Mouse (Mus musculus): ENCODE measurements around the gene Irf9.
A peak's percentile ranks its signal among the peaks of the same experiment; 100 is the strongest.

Gene Irf9

GRCm38 (mm10) chr14:55603271-55603632, at the start of gene Irf9:
Gene Irf9, plus strand, starts transcription at chr14:55603571.
- DNase-seq (ENCODE audit: low spot score in 2 of 2): no peak

DNA sequence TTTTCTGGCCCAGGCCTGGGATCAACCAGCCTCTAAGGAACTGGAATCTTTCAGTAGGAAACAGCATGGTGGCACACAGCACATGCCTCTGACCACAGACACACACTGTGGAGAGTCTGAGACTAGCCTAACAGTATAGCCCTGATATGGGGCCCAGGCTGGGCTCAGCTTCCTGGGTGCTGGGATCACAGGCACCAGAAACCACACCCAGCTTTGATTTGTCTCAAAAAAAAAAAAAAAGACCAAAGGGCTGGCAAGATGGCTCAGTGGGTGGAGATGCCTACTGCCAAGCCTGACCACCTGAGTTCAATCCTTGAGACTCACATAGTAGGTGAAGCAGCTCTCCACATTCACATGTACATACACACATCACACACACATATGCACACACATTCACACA, 48.7 kb upstream of the Irf9 start:
- no peak for DNase-seq (ENCODE audit: low spot score in 2 of 2)

DNA sequence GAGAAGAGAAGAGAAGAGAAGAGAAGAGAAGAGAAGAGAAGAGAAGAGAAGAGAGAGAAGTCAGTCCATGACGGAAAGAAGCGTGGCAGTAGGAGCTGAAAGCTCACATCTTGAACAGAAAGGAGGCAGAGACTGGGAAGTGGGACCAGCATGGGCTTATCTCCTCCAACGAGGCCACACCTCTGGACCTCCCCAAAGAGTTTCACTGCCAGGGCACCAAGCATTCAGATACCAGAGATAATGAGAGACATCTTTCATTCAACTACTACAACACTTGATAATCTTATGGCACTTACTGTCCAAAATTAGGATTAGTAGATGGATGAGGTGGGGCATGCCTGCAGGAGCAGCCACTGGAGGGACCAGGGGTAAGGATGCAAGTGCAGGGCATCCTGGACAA, 47.6 kb upstream of the Irf9 start:
- no peak for DNase-seq (ENCODE audit: low spot score in 2 of 2)

DNA sequence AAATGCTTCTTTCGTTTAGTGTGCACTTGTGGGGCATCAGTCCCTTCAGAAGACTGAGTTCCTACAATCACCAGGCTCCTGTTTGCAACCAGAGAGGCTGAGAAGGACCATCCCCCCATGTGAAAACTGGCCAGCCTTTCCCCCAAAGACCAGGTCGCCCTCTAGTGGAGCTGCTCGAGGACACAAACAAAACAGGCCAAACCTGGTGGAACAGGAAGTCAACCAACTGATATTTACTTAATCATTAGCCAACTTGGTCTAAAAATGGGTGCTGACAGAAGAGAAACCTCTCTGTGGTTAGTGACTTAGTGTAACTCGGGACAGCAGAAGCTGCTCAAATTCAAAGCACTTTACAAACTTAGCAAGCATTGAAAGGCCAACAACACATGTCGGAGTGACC, 46.4 kb upstream of the Irf9 start:
- peak; percentile 85 to 90 for DNase-seq (ENCODE audit: low spot score in 2 of 2)

- no peak for DNase-seq (ENCODE audit: low spot score in 2 of 2)
Observed at GRCm38 (mm10) chr14:55557587-55557986, 45.8 kb upstream of the Irf9 start.

- DNase-seq (ENCODE audit: low spot score in 2 of 2): no peak
Observed at GRCm38 (mm10) chr14:55558740-55559448, 44.5 kb upstream of the Irf9 start.

DNA sequence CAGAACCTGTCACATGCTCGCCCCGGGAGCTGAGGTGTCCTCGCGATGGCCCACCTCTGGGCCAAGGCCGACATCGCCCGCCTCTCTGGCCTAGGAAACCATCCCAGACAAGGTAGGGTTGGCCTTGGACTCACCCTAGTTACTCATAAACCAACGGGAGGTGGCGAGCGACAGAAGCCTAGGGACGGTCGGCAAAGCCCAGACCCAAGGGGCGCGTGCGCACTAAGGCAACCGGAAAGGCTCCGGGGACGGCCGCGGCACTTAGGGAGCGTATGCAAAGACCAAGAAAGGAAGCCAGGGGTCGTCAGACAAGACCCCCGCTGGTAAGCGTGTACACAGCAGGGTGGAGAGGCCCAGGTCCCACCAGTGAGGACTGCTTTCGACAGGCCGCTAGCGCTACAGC, 43.6 kb upstream of the Irf9 start, which contains the start of gene Dcaf11:
TSS of gene Dcaf11 (plus strand) at position 208 of the 403 bp plus-strand sequence.
- peak; percentile 89 to 93 for DNase-seq (ENCODE audit: low spot score in 2 of 2)

DNA sequence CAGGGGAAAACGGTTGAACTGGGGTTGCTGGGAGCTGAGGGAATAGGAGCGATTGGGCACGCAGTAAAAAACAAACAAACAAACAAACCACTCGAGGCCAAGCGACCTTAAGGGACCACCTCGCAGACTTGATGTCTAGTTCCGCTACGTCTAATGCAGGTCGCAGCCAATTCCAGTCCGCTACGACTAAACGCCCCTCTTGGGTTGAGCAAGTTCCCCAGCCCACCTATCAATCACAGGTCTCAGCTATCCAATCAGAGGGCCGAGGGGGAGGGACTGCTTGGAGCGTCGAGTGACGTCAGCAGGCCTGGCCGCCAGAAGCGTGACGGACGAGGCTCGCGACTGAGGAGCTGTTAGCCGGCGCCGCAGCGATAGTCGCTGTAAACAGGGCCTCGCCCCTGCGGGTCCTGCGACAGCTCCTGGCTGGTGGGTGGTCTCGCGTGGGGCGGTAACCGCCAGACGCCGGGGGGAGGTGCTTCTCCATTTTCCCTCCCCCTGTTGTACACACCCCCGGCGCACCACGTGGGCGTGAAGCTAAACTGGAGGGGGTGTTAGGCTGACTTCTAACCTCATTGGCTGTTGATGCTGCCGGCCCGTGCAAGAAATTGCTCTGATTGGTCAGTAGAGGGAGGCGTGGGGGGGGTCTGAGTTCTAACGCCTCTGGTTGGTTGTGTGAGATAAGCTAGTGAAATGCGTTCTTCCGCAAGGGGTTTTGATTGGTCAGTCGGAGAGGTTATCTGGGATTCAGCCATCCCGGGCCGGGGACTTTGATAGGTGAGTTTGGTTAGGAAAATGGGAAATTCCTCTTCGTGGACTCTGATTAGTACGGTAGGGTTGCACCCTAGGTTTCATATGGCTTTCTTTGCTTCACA, 42.9 kb upstream of the Irf9 start, which contains the start of gene A730061H03Rik:
TSS of gene A730061H03Rik (minus strand) at position 205 of the 872 bp plus-strand sequence.
- DNase-seq (ENCODE audit: low spot score in 2 of 2): peak; percentile 98 to 99

DNA sequence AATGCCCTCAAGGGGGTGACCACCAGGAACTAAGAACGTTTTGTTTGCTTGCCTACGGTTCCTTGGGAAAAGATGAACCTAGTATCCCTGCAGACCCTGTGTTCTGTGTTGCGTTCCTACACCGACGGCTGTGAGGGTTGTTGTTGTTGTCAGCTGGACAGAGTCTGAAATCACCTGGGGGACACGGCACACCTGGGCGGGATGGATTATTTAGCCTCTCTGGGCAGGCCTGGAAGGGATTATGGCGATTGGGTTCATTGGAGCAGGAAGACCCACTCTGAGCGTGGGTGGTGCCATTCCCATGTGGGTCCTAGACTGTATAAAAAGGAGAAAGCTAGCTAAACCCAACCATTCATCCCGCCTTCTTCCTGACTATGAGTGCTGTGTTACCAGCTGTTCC, 41.5 kb upstream of the Irf9 start:
- no peak for DNase-seq (ENCODE audit: low spot score in 2 of 2)

DNA sequence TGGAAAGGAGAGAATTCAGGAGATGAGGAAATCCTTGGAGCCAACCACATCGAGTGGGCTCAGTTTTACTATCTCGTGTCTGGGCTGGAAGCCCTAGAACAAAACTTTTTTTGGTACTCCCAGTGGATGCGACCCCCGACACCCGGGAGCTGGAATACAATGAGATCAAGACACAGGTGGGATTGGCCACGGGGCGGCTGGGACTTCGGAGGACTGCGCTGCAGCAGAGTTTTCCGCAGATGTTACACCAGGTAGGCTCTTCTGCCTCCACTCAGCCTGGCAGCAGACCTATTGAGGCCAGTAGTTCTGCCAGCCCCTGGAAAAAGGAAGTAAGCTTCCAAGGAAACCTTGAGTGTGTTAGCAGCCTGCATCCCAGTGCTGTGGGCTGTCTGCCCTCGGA, 40.1 kb upstream of the Irf9 start:
- no peak for DNase-seq (ENCODE audit: low spot score in 2 of 2)

- DNase-seq (ENCODE audit: low spot score in 2 of 2): no peak
Observed at GRCm38 (mm10) chr14:55565748-55566147, 37.6 kb upstream of the Irf9 start.

DNA sequence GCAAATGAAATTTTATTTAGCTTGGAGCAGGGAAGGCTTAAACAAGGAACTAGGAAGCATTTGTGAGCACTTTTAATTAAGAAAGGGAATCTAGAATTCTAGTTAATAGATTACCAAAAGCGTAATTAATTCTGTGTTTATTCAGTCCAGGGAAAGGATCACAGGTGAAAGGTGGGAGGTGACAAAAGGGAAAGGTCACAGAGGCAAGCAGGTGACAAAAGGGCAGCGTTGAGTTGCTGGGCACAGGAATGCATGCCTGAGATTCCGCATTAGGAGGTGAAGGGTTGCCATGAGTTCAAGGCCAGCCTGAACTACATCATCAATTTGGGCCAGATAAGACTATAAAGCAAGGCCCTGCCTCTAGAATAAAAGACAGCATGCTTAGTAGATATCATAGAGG, 35.9 kb upstream of the Irf9 start:
- no peak for DNase-seq (ENCODE audit: low spot score in 2 of 2)

DNA sequence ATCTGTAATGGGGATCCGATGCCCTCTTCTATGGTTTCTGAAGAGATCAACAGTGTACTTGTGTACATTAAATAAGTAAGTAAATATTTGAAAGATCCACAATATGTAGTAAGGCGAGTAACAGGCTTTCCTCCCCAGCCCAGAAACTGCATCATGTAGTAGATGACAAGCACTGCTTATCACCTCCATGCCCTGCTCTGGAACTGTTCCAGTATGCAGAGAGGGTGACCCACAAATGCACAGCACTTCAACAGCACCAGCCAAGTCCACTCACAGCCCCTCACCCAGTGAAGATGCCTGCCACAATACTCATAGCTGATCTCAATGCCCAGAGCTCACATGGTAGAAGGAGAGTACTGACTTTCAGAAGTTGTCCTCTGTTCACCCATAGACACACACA, 32.8 kb upstream of the Irf9 start:
- no peak for DNase-seq (ENCODE audit: low spot score in 2 of 2)

GRCm38 (mm10) chr14:55571760-55572159, 31.6 kb upstream of the Irf9 start:
- DNase-seq (ENCODE audit: low spot score in 2 of 2): no peak

- DNase-seq (ENCODE audit: low spot score in 2 of 2): no peak
Observed at GRCm38 (mm10) chr14:55575302-55575701, 28.1 kb upstream of the Irf9 start, which contains the start of gene Fitm1. Gene Fitm1, plus strand, starts transcription at chr14:55575617.

DNA sequence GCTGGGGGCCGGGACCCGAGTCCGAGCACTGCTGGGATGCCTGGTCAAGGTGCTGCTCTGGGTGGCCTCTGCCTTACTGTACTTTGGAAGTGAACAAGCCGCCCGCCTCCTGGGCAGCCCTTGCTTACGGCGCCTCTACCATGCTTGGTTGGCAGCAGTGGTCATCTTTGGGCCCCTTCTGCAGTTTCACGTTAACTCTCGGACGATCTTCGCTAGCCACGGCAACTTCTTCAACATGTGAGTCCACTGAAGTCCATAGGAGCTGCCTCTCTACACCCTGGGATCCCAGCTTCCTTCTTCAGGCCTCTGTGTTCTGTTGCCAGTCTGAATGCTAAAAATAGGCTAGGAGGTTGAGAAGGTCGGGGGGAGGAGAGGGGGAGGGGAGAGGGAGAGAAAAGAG, 27.7 kb upstream of the Irf9 start:
- no peak for DNase-seq (ENCODE audit: low spot score in 2 of 2)

- peak in 1 of 2 experiments; percentile 32 for DNase-seq (ENCODE audit: low spot score in 2 of 2)
Observed at GRCm38 (mm10) chr14:55576376-55576775, 27.0 kb upstream of the Irf9 start.

DNA sequence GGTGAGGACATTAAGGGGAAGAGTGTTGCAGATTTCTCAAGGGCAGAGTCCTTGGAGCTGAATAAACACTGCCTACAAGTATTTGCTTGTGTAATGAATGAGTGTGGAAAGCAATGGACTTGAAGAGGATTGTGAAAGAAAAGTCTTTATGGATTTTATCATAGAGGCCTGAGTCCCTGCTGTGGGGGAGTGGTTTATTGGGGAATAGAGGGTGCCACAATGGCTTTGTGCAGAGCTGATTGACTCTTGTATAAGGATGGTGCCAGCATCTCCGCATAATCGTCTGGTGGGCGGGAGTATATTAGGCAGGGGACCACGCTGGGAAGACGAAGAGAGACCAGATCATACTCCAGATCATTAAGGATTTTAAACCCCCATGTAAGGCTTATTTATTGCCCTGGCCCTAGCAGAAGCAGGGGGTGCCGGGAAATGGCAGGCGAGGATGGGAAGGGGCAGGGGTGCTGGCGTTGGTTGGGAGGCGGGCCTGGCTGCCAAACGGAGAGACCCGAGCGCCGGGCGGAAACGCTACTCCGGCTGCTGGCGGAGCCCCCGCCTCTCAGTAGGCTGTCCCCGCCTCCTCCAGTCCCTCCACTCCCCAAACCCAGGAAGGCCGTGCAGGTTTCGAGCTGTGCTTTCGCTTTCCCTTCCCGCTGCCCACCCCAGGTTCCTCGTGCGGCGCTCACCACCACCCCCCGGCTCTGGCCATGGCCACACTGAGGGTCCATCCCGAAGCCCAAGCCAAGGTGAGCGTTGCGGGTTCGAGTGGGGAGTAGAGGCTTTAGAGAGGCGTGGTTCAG, 25.3 kb upstream of the Irf9 start, which contains the start of gene Psme1:
TSS of gene Psme1 (plus strand) at position 253 of the 797 bp plus-strand sequence.
- DNase-seq (ENCODE audit: low spot score in 2 of 2): peak; percentile 88 to 90

GRCm38 (mm10) chr14:55578668-55579269, 24.6 kb upstream of the Irf9 start:
- DNase-seq (ENCODE audit: low spot score in 2 of 2): peak; percentile 70 to 71

DNA sequence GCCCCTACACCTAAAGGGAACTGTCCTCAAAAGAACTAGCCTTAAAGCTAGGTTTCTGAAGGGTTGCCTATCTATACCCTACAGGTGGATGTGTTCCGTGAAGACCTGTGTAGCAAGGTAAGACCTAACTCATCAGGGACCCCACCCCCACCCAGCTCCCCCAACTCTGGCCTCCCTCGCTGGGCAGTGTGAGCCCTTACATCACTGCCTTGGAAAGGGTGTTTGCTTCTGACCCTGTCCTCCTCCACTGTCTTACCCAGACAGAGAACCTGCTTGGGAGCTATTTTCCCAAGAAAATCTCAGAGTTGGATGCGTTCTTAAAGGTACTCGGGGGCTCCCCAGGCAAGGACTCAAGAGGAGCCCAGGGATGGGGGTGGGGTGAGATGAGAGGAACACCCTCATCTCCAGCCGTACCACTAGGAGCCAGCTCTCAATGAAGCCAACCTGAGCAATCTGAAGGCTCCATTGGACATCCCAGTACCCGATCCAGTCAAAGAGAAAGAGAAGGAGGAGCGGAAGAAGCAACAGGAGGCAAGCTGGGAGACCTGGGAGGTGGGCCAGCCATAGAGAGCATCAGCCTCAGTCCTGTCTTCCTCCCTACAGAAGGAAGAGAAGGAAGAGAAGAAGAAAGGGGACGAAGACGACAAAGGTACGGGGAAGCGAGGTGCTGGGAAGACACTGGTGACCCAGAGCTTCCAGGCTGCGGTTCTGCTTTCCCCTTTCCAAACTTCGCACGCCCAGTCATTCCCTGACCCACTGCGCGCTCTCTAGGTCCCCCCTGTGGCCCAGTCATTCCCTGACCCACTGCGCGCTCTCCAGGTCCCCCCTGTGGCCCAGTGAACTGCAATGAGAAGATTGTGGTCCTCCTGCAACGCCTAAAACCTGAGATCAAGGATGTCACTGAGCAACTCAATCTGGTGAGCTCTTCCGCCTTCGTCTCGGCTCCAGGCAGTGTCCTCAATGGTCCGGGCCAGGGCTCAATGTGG, 23.6 kb upstream of the Irf9 start:
- DNase-seq (ENCODE audit: low spot score in 2 of 2): no peak
